Mouse (Mus musculus) hindbrain, embryonic 12.5 days (tissue): Measurements from ENCODE around the gene Lcn9. TPM values are rescaled to one million over a fixed set of nuclear protein-coding genes. Genes with fewer than 3 reads are reported as not detected.

Experiments used
- ATAC-seq: fragments of 200-750 bp; cut with Nextera tagmentation; 2 replicates; pipeline ENCODE4 v1.8.0; 2017; ENCODE audit warnings: moderate TSS enrichment; ENCODE audit not compliant: low FRiP score
- H3K27ac ChIP-seq: fragments of 300-500 bp; sonication (generic); 2 replicates; pipeline ENCODE4 v1.5.1; 2016; ENCODE audit warnings: mild to moderate bottlenecking
- H3K27me3 ChIP-seq: fragments of 300-500 bp; sonication (generic); 2 replicates; pipeline ENCODE4 v1.6.1; 2016; ENCODE audit warnings: mild to moderate bottlenecking
- H3K36me3 ChIP-seq: fragments of 300-500 bp; sonication (generic); 2 replicates; pipeline ENCODE4 v1.6.1; 2016; ENCODE audit warnings: mild to moderate bottlenecking
- H3K4me1 ChIP-seq: fragments of 300-500 bp; sonication (generic); 2 replicates; pipeline ENCODE4 v1.6.1; 2016
- H3K4me2 ChIP-seq: fragments of 300-500 bp; sonication (generic); replicated peaks from 2 replicates; pipeline ENCODE4 v1.6.1; 2016; ENCODE audit warnings: mild to moderate bottlenecking
- H3K4me3 ChIP-seq: fragments of 300-500 bp; sonication (generic); 2 replicates; pipeline ENCODE4 v1.5.1; 2016; ENCODE audit warnings: mild to moderate bottlenecking
- H3K9ac ChIP-seq: fragments of 300-500 bp; sonication (generic); 2 replicates; pipeline ENCODE4 v1.6.1; 2016; ENCODE audit warnings: mild to moderate bottlenecking, moderate library complexity
- H3K9me3 ChIP-seq: fragments of 300-500 bp; sonication (generic); replicated peaks from 2 replicates; pipeline ENCODE4 v1.6.1; 2016; ENCODE audit warnings: mild to moderate bottlenecking
- WGBS: fragments of 180-500 bp; shearing (Covaris S2); methylation state at CpG from one replicate; pipeline ENCODE4 v1.1.7; 2016; 5-methylcytosine and 5-hydroxymethylcytosine counted together
- polyA plus RNA-seq: library from polyadenylated mRNA; unstranded; fragments of >200 nt; fragmentation: Nextera tagmentation; extraction: Ambion mirVana; gene quantifications from 2 replicates; pipeline ENCODE4 v1.2.1, GENCODE M21; 2016

The Lcn9 gene
- polyA plus RNA-seq: not detected in 2 replicates

- H3K27ac ChIP-seq: no peak within 1 kb of the TSS
- no peak for ATAC-seq
- no peak within 1 kb of the TSS for H3K4me2 ChIP-seq
- H3K4me1 ChIP-seq: no peaks in the 10 kb centered on the region
- no peaks in the 10 kb centered on the region for H3K9me3 ChIP-seq
- 90% methylated on average over 1 of the region's 1 CpGs for WGBS
- no peaks in the 10 kb centered on the region for H3K36me3 ChIP-seq
- no peak within 1 kb of the TSS for H3K4me3 ChIP-seq
- no peak within 1 kb of the TSS; the same call in 1 of the 2 replicates for H3K9ac ChIP-seq
- H3K27me3 ChIP-seq: no peaks in the 10 kb centered on the region
Measured at GRCm38 (mm10) chr2:25822806-25823205, at the start of gene Lcn9. Gene Lcn9 (plus strand): TSS chr2:25823153.

- no peak for ATAC-seq
- WGBS: 91% methylated on average over 2 of the region's 2 CpGs
Measured at GRCm38 (mm10) chr2:25773507-25773906, 49.4 kb upstream of the Lcn9 start.

GRCm38 (mm10) chr2:25774640-25775039, 48.3 kb upstream of the Lcn9 start:
- Histone ChIP-seq H3K4me3 (no peak overlapping the region), H3K9ac (no peak overlapping the region), H3K4me2 (no peak overlapping the region), H3K27me3 (no peaks in the 10 kb centered on the region), H3K4me1 (no peaks in the 10 kb centered on the region), H3K9me3 (no peaks in the 10 kb centered on the region), H3K36me3 (no peaks in the 10 kb centered on the region), H3K27ac (no peak overlapping the region)
- WGBS: 82% methylated on average over 2 of the region's 2 CpGs
- no peak for ATAC-seq

More at GRCm38 (mm10) chr2:25773507-25773906, 49.4 kb upstream of the Lcn9 start:
- Histone ChIP-seq H3K9me3 (no peaks in the 10 kb centered on the region), H3K27me3 (no peaks in the 10 kb centered on the region), H3K9ac (no peak overlapping the region), H3K4me3 (no peak overlapping the region), H3K4me2 (no peak overlapping the region), H3K36me3 (no peaks in the 10 kb centered on the region), H3K4me1 (no peaks in the 10 kb centered on the region), H3K27ac (no peak overlapping the region)

GRCm38 (mm10) chr2:25775991-25776390, 47.0 kb upstream of the Lcn9 start:
- Histone ChIP-seq H3K9ac (no peak overlapping the region), H3K4me3 (no peak overlapping the region), H3K4me2 (no peak overlapping the region), H3K4me1 (no peaks in the 10 kb centered on the region), H3K36me3 (no peaks in the 10 kb centered on the region), H3K27me3 (no peaks in the 10 kb centered on the region), H3K27ac (no peak overlapping the region), H3K9me3 (no peaks in the 10 kb centered on the region)
- no peak for ATAC-seq
- 80% methylated on average over 3 of the region's 3 CpGs for WGBS

- no peaks in the 10 kb centered on the region for H3K36me3 ChIP-seq
- H3K4me3 ChIP-seq: no peak within 1 kb of the TSS
- H3K4me1 ChIP-seq: no peaks in the 10 kb centered on the region
- ATAC-seq: no peak
- H3K27ac ChIP-seq: no peak within 1 kb of the TSS
- no peak within 1 kb of the TSS for H3K9ac ChIP-seq
- no peaks in the 10 kb centered on the region for H3K27me3 ChIP-seq
- no peak within 1 kb of the TSS for H3K4me2 ChIP-seq
- H3K9me3 ChIP-seq: no peaks in the 10 kb centered on the region
- WGBS: 89% methylated on average over 1 of the region's 1 CpGs
Measured at GRCm38 (mm10) chr2:25776717-25777116, 46.2 kb upstream of the Lcn9 start, which contains the start of gene Lcn11. Gene Lcn11 (plus strand): TSS chr2:25777017.

GRCm38 (mm10) chr2:25779076-25779475, 43.9 kb upstream of the Lcn9 start:
- no peak for ATAC-seq
- H3K27me3 ChIP-seq: no peaks in the 10 kb centered on the region
- no peak overlapping the region for H3K9ac ChIP-seq
- no peak overlapping the region for H3K4me3 ChIP-seq
- no peak overlapping the region for H3K4me2 ChIP-seq
- H3K9me3 ChIP-seq: no peaks in the 10 kb centered on the region
- H3K27ac ChIP-seq: no peak overlapping the region
- H3K4me1 ChIP-seq: no peaks in the 10 kb centered on the region
- no peaks in the 10 kb centered on the region for H3K36me3 ChIP-seq
- 91% methylated on average over 9 of the region's 9 CpGs for WGBS

- Histone ChIP-seq H3K27me3 (no peaks in the 10 kb centered on the region), H3K27ac (no peak overlapping the region), H3K9ac (no peak overlapping the region), H3K36me3 (no peaks in the 10 kb centered on the region), H3K4me2 (no peak overlapping the region), H3K4me3 (no peak overlapping the region), H3K9me3 (no peaks in the 10 kb centered on the region), H3K4me1 (0 out of 2 replicates have a peak, but pooled peaks cover 2% of the 10 kb centered on the region)
- ATAC-seq: no peak
- WGBS: 65% methylated on average over 4 of the region's 4 CpGs
Measured at GRCm38 (mm10) chr2:25780921-25781320, 42.0 kb upstream of the Lcn9 start.

GRCm38 (mm10) chr2:25781957-25782356, 41.0 kb upstream of the Lcn9 start, which contains the start of gene Gm13539:
Gene Gm13539 (plus strand): TSS chr2:25782257.
- H3K4me1 ChIP-seq: 0 out of 2 replicates have a peak, but pooled peaks cover 6% of the 10 kb centered on the region
- H3K27ac ChIP-seq: no peak within 1 kb of the TSS
- ATAC-seq: no peak
- no peaks in the 10 kb centered on the region for H3K36me3 ChIP-seq
- H3K9me3 ChIP-seq: no peaks in the 10 kb centered on the region
- WGBS: 91% methylated on average over 3 of the region's 3 CpGs
- no peaks in the 10 kb centered on the region for H3K27me3 ChIP-seq
- no peak within 1 kb of the TSS for H3K4me3 ChIP-seq
- H3K4me2 ChIP-seq: no peak within 1 kb of the TSS
- H3K9ac ChIP-seq: no peak within 1 kb of the TSS

GRCm38 (mm10) chr2:25785573-25786322, 37.2 kb upstream of the Lcn9 start:
- Histone ChIP-seq H3K4me2 (no peak overlapping the region), H3K4me3 (no peak overlapping the region), H3K27ac (no peak overlapping the region), H3K36me3 (no peaks in the 10 kb centered on the region), H3K27me3 (no peaks in the 10 kb centered on the region), H3K4me1 (0 out of 2 replicates have a peak, but pooled peaks cover 6% of the 10 kb centered on the region), H3K9me3 (no peaks in the 10 kb centered on the region), H3K9ac (no peak overlapping the region)
- WGBS: 71% methylated on average over 5 of the region's 5 CpGs
- no peak for ATAC-seq

- Histone ChIP-seq H3K27me3 (no peaks in the 10 kb centered on the region), H3K4me1 (0 out of 2 replicates have a peak, but pooled peaks cover 6% of the 10 kb centered on the region), H3K36me3 (no peaks in the 10 kb centered on the region), H3K9me3 (no peaks in the 10 kb centered on the region), H3K9ac (no peak overlapping the region), H3K4me2 (no peak overlapping the region), H3K27ac (no peak overlapping the region), H3K4me3 (no peak overlapping the region)
- ATAC-seq: no peak
- WGBS: 91% methylated on average over 3 of the region's 3 CpGs
Measured at GRCm38 (mm10) chr2:25789092-25789491, 33.9 kb upstream of the Lcn9 start.

GRCm38 (mm10) chr2:25797635-25798034, 25.3 kb upstream of the Lcn9 start:
- Histone ChIP-seq H3K36me3 (no peaks in the 10 kb centered on the region), H3K9ac (no peak overlapping the region), H3K4me2 (no peak overlapping the region), H3K27me3 (no peaks in the 10 kb centered on the region), H3K9me3 (no peaks in the 10 kb centered on the region), H3K4me1 (peaks cover 5% of the 10 kb centered on the region; the same call in 1 of the 2 replicates), H3K27ac (no peak overlapping the region), H3K4me3 (no peak overlapping the region)
- ATAC-seq: no peak
- 60% methylated on average over 2 of the region's 2 CpGs for WGBS

GRCm38 (mm10) chr2:25798065-25798464, 24.9 kb upstream of the Lcn9 start:
- Histone ChIP-seq H3K9ac (no peak overlapping the region), H3K9me3 (no peaks in the 10 kb centered on the region), H3K27me3 (no peaks in the 10 kb centered on the region), H3K4me1 (peaks cover 5% of the 10 kb centered on the region; the same call in 1 of the 2 replicates), H3K4me2 (no peak overlapping the region), H3K27ac (no peak overlapping the region), H3K4me3 (no peak overlapping the region), H3K36me3 (no peaks in the 10 kb centered on the region)
- ATAC-seq: no peak
- 48% methylated on average over 5 of the region's 5 CpGs for WGBS

GRCm38 (mm10) chr2:25811711-25812110, 11.2 kb upstream of the Lcn9 start:
- Histone ChIP-seq H3K4me3 (no peak overlapping the region), H3K27ac (no peak overlapping the region), H3K9me3 (no peaks in the 10 kb centered on the region), H3K36me3 (no peaks in the 10 kb centered on the region), H3K27me3 (no peaks in the 10 kb centered on the region), H3K9ac (no peak overlapping the region), H3K4me2 (no peak overlapping the region), H3K4me1 (no peaks in the 10 kb centered on the region)
- 72% methylated on average over 2 of the region's 2 CpGs for WGBS
- no peak for ATAC-seq
